Mouse (Mus musculus) frontal cortex, adult 2 months (tissue): Measurements from ENCODE around the gene Dlat. TPM values are rescaled to one million over a fixed set of nuclear protein-coding genes. Genes with fewer than 3 reads are reported as not detected.
"Not testable (repeated sequence)": the region's sequence is repeated elsewhere in the genome, so short reads cannot be mapped to it uniquely, and the experiment has no call there.

ENCODE experiments used
- DNase-seq, 2 experiments: peaks; one replicate each; pipeline ENCODE4 v3.0.0; 2022; ENCODE audit warnings: low spot score in 1 of 2; ENCODE audit errors: extremely low spot score in 1 of 2
- polyA plus RNA-seq: library from polyadenylated mRNA; depleted of rRNA; stranded (reverse); fragments of >200 nt; gene quantifications from 2 replicates; pipeline ENCODE4 v1.2.3, GENCODE M21; 2012

The Dlat gene
- polyA plus RNA-seq, 1 experiment = 54.1 TPM

DNA sequence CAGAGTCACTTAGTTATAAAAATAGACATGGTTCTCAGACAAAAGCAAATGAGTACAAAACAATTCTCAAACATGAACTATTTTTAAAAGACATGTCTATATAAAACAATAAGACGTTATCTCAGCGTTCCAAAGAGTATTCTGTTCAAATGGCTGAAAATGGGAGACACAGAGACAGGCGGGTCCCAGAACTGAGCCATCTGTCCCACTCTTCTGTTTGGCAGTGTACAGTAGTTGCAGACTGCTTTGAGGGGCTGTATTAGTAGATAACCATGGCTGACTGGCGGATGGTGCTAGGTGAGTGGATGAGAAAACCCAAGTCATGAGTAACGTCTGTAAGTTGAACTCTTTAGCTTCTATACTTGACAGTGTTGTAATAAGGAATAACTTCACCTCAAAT is 5.2 kb upstream of the Dlat start:
- no peak for DNase-seq

DNA sequence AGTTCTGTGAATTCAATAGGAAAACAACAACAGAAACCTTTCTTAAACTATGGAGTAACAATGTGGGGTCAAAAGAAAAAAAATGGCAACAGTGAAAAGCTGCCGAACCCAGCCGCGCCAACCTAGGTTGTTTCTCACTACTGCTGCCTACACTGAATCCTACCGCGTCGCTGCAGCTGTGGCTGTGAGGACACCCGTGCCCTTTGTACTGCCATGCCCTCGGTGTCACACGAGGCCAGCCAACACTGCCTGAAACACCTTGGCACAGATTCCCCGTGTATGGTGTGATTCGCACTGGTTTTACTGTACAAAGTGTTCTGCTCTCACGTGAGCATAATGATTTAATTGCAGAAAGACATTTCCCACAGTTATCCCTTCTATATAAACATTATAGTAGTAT is 851 bp upstream of the Dlat start:
- DNase-seq = peak in 1 of 2 experiments; percentile 22

DNA sequence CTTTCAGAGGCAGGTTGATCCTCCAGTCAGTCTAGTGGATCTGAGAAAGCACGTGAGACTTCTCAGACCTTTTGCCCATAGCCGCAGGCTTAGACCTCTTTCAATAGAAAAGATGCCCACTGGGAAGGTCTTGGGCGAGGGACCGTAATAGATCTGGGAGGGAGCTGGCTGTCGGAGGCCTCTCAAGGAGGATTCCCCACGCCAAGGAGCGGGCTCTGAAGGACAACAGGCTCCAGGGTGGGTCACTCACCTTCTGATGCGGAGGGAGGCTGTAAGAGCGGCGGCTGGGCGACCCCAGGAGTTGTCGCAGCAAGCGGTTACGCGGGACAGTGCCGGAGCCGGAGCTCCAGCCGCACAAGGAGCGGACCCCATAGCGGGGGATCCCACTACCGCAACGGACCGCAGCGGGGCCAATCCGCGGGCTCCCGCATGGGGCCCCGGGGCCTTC is 615 bp downstream of the Dlat start:
- peak in 1 of 2 experiments; percentile 28 for DNase-seq

DNA sequence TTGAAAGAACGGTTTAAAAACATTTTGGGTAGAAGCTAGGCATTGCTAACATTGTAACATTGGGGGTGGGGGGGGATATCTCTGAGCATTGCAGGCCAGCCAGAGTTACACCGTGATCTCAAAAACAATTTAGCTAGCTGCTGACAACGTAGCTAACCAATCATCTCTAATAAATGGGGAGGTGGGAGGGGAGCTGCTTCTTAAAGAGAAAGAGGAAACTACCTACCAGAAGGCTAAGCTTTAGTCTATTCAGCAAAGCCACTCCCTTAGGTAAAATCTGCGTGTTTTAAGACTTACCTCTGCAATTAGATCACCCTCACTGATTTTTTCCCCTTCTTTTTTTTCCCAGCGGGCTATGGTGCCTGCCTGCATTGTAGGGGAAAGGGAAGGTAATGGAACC is 1.2 kb downstream of the Dlat start:
- no peak for DNase-seq

DNA sequence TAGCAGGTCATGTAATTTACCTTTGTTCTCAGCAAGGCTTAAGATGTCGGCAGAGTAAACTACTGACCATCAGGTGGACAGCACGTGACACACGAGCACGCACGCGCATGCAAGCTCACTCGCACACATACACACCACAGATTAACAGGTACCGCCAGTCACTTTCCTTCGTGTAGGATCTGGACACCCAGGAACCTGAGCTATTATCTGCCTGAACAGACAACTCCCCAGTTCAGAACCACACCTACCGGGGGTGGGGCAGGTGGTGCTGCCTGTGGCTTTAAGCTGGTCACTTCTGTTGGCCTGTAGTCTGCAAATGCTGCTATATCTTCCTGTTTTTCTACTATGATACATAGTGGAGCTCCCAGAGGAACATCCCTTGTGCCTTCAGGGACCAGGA is 9.1 kb downstream of the Dlat start:
- no peak for DNase-seq

DNA sequence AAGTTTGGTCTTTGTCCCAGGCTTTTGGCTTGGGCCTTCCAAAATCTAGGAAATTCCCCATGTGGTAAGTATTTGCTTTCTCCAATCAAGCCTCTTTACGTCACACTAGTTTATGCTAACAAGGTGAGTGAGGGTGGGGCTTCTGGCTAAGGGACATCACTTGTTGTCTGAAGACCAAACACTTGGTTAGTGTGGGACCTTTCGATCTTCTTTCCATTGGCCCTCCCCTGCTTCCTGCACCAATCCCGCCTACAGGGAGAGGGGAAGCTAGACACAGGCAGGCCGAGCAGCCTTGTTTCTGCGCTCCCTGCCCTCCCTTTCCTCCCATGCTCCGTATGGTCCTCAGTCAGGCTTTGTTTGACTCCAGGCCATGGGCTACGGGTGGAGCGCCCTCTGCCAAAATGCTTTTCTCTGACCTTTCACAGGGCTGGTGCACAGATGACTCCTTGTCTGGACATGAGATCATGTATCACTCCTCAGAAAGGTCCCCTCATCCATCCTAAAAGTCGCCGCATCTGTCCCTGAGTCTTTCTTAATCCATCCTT is 12.7 kb downstream of the Dlat start:
- no peak for DNase-seq

DNA sequence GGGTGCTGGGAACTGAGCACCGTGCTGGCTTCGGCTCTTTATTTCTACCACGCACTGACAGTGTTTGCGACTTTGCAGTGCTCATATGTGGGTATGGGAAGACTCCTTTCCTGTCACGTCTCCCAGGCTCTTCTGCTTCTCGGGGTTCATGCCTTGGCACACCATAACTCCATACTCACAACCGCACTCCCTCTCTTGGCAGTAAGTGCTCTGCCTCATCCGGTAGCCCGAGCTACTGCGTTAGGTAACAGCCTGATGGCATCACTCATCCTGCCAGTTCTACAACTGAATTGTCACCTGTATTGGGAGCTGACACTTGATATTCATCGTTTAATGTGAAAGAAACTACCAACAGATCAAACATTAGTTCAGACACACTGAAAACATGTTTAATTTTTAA is 25.3 kb downstream of the Dlat start:
- DNase-seq = no peak

DNA sequence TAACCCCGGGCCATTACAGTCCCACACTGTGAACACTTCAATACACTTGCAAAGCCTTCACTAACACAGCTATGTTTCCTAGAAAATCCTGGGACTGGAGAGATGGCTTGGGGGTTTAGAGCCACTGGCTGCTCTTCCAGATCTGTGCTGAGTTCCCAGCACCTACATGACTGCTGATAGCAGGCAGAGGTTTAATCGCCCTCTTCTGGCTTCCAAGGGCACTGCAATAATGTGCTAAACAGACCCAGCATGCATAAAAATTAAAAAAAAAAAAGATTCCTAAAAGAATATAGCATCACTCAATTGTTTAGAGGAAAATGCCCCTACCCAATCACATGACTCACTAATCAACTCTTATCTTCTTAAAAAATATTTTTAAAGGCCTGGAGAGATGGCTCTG is 26.5 kb downstream of the Dlat start:
- DNase-seq = no peak

DNA sequence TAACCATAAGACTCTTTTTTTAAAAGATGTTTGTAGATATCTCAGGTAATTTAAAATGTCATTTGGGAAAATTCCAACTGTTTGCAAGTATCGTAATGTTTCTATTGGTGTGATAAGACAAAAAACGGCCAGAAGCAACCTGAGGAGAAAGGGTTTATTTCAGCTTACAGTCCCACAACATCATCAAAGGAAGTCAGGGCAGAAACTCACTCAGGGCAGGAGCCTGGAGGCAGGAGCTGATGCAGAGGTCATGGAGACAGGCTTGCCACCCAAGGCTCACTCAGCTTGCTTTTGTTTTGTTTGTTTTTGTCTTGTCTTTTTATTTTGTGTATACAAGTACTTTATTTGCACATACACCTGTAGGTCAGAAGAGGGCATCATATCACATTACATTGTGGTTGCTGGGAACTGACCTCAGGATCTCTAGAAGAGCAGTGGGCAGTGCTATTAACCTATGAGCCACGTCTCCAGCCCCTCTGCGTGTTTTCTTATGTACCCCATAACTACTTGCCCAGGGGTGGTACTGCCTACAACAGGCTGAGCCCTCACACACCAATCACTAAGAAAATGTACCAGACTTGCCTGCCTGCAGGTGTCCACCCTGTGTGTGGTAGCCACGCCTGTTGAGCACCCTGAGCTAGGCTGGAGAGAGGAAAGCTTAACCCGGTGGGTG is 27.4 kb downstream of the Dlat start:
- DNase-seq = no peak

DNA sequence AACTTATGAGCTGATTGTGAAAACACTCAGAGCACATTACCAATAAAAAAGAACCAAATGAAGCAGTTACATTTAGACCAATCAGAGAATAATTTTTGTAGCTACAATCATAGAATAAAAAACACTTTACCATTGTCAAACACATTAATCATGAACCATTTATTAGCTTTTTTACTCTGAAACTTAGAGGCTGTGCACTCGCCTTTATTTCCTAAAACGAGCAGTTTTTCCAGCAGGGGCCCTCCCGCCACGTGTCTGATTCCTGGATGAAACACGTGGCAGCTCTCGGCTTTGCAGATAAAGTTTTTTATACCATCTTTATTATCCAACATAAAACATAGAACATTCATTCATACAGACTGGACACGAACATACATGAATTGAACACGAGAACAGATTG is 28.7 kb downstream of the Dlat start:
- not testable (repeated sequence) for DNase-seq

DNA sequence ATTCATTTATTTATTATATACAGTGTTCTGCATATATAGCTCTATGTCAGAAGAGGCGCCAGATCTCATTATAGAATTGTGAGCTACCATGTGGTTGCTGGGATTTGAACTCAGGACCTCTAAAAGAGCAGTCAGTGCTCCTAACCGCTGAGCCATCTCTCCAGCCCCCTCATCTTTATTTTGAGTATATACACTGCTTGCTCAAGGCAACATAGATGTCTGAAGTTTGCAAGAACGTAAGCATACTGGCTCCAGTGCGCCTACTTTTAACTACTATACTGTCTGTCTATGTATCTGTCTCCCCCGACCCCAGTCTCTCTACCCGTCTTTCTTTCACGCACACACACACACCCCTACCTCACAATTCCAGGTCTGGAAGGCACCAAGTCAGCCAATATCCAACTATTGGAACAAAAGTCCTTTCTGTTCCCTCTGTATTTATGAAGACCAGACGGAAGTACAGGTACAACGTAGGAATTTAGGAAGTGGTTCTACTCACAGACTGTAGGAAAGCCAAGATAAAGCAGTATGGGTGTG is 41.7 kb downstream of the Dlat start:
- no peak for DNase-seq

DNA sequence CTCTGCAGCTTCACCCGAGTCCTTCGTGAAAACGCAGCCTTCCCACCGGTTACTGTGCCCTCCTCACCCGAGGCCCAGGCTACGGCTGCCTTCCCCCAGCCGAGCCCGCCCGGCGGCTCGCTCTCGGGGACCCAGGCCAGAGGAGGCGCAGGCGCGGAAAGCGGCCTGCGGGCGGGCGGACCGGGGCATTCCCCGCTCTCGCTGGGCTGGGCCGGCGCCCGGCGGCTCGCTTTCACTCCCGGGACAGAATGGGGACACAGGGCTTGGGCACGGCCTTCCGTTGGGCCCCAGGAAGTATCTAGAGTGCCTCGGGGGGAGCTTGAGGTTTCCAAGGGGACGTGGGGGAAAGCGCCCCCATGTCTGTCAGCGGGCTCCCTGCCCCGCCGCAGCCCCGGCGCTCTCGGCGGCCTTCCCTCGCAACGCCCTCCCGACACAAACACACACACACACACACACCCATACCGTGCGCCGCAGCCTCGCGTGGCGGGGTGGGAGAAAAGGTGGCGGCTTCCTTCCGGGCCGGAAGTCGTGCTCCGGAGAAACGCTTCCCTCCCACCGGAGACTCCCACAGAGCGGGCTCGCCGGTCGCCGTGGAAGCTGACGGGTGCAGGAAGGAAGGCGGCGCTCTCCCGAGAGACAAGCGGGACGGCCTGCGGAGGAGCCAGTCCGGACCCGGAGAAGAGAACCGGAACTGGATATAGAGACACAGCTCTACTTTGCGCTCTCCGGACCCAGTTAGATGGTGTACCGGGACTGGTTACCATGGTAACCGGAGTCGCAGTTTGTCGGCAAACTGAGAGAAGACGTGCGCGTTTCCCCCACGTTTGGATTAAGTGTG is 42.6 kb downstream of the Dlat start, which contains the start of the genes Pih1d2 and Nkapd1:
Gene Pih1d2, plus strand, starts transcription at position 556 of the 838 bp plus-strand sequence.
Gene Nkapd1, minus strand, starts transcription at position 699 of the 838 bp plus-strand sequence.
- peak; percentile 82 to 94 for DNase-seq

DNA sequence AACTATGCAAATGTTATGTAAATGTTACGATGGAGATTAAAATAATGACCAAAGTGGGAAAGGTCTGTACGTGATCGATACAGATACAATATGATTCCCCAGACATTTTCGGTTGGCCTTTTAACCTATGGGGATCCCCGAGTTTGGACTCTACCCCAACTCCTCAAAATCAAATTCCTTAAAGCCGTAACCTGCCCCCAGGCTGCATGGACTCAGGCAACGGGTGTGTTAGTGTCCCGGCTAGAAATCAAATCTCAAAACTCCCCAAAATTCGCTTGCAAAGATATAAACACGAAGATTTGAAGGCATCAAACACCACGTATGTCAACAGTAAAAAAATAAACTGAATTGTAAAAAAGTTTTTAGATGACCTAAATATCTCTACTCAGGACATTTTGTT is 43.4 kb downstream of the Dlat start:
- DNase-seq = no peak

DNA sequence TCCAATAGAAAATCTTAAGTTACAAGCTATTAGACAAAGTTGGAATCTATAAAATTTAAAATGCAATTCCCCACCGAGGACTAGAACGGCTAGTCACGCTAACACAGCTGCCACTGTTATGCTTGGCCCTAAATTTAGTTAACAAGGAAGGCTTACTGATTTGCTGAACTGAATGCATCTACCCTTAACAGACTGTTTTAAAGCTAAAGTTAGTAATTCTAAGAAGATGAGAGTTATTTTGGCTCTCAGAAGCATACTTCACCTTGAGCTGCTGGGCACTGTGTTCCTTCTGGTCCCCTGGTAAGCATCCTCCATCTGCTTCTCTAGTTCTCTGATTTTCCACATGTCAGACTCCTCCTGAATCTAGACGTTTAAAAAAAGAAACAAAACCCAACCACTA is 47.5 kb downstream of the Dlat start:
- DNase-seq = peak; percentile 36 to 50

DNA sequence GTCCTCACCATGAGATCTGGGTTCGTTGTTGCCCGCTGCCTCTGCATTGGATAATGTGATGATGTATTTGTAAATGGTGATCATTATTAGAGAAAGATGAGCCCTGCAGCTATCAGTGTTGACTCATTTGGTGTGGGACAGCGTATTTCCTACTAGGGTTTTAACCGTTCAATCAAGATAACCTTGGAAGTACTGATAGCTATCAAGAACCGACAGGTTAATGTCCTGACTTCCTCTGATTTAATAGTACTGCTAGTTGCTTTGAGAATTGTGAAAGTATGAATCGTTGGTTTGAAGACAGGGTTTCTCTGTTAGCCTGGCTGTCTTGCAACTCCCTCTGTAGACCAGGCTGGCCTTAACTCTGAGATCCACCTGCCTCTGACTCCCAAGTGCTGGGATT is 55.2 kb downstream of the Dlat start:
- DNase-seq = no peak

DNA sequence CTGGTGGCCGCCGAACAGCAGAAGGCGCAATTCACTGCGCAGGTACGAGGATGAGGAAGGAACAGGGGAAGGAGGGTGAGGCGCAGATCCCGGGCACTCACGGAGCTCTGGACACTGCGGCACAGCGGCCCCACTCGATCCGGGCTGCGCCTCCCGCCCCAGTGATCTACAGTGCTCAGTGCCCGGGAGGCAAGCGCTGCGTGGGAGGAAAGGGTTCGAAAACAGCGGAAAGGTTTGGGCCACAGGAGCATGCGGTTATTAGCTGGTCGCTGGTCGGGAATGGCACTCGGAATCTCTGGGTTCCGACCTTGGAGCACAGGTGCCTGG is 55.6 kb downstream of the Dlat start:
- DNase-seq = no peak

DNA sequence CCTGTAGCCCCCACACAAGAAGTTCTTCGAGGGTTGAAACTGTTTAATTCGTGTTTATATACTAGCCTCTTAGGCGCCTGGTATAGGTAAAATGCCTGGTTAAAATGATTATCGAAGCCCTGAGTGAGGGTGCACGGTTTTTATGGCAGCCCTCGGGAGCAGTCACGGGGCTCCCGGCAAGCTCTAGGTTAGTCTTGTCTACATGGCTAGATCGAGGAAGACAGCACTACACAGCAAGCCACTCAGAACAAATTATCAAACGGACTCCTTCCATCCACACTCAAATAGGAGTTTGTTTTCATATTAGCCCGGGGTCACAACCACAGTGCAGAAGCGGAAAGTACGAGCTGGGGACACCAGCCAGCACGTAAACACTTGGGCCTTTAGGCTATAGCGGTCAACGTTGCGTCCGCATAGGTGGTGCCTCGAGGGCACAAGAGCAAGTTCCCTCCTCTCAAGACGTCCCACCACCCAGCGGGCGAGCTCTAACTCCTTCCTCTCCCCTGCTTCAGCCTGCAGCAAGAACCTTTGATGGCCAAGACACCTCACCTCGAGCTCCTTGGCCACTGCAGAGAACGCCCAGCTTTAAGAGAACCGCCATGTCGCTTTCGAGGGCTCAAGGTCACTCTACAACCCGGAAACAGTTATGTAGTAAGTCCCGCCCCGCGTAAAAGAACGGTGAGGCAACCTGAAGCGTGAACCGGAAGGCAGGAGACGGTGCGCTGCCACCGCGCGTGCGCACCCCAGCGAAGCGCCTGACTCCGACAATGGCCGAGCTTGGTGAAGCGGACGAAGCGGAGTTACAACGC is 56.2 kb downstream of the Dlat start, which contains the start of the genes Sdhd and Timm8b:
Gene Sdhd, minus strand, starts transcription at position 624 of the 809 bp plus-strand sequence.
Gene Timm8b, plus strand, starts transcription at position 722 of the 809 bp plus-strand sequence.
- DNase-seq = peak; percentile 94 to 97

DNA sequence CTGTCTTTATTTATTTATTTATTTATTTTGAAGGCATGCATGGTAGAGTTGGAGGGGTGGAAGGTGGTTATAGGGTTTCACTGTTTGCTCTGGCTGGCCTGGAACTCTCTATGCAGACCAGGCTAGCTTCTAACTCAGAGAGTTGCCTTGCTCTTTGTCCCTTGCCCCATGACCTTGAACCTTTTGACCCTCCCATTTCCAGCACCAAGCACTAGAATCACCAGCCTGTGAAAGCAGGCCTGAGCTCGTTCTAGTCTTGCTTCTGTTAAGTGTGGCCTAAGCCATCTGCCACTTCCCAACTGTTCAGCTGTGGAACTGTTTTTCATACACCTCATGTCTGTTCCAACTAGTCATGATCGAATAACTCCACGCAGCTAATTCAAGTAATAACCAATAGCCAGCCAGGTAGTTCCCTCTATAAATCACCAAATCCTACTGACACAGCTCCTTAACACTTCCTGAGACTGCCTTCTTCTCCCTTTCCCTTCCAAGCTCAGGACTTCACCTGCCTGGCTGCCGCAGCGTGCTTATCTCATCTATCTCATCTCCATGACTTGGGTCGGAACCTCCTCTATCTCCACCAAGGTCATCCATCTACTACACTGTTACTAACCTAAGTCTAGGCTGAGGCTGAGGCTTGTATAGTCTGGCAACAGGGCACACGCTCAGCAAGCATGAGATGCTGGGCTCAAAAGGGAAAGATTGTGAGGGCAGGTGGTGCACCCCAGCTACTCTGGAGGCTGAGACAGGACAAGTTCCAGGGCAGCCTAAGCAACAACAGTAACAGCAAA is 57.3 kb downstream of the Dlat start:
- no peak for DNase-seq

DNA sequence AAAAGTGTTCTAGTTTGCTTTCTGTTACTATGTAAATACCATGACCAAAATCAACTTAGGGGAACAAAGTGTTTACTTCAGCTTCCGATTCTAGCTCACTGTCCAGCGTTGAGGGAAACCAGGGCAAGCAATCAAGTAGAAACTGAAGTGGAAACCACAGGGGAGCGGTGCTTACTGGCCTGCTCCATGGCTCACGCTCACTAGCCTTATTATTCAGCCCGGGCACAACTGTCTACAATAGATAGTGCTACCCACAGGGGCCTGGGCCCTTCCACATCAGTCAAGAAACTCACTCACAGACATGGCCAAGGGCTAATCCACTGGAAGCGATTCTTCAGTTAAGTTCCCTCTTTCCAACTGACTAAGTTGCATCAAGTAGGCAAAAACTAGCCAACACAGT is 58.0 kb downstream of the Dlat start:
- DNase-seq = no peak

DNA sequence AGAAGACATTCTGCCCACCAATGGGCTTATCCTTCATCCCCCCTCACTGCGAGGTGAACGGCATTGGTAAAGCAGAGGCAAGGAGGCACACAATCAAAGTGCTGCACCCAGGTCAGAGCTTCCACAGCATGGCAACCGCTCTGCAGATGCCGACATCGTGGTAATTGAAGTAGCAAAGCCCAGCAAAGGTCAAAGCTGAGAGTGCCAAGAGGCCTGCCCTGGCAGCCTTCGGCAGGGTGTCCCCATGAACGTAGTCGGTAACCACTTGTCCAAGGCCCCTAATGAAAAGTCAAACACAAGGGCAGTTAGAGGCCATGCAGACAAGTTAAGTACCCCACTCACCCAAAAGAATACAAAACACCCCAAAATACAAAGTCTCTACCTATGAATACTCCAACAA is 62.6 kb downstream of the Dlat start:
- no peak for DNase-seq
